Mouse (Mus musculus) heart, postnatal 0 days (tissue): ENCODE results near the gene Ermap.

ENCODE experiments used
- CTCF ChIP-seq: IDR thresholded peaks from 2 replicates; pipeline ENCODE4 v1.5.1; 2016; ENCODE audit warnings: antibody characterized with exemption, control low read depth, low read depth
- EP300 ChIP-seq: IDR thresholded peaks from 2 replicates; pipeline ENCODE4 v1.6.1; 2016; ENCODE audit warnings: antibody characterized with exemption, low read depth

- TF ChIP-seq CTCF: peak; percentile 76
- TF ChIP-seq EP300: no peak
These were observed 49.7 kb downstream of the Ermap start for GRCm38 (mm10) chr4:119140126-119140525.
